Mouse (Mus musculus): ENCODE measurements around the gene Ubiad1.

DNA sequence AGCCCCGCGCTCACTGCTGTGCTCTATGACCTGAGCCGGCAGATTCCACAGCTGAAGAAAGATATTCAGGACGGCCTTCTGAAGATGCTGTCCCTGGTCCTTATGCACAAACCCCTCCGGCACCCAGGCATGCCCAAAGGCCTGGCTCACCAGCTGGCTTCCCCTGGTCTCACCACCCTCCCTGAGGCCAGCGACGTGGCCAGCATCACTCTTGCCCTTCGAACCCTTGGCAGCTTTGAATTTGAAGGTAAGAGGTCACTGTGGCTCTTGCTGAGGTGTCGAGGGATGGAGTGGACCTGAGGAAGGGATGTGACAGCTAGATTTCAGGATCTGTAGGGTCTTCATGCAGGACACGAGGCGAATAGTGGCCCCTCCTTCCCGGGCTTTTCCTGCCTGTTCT is 19.7 kb upstream of the Ubiad1 start:
- no peak for TF ChIP-seq TAL1 (conservative IDR thresholded peaks at IDR 0.05; ENCODE audit: low read depth, low read length)
- no peak for TF ChIP-seq CTCF (IDR thresholded peaks at IDR 0.05; ENCODE audit: low read depth, low read length)
- TF ChIP-seq GATA1 (IDR thresholded peaks at IDR 0.05; ENCODE audit: borderline replicate concordance, low read length): no peak
- TF ChIP-seq POLR2AphosphoS5 (IDR thresholded peaks at IDR 0.05; ENCODE audit: insufficient replicate concordance, low read depth, low read length): no peak

All from G1E (cell line).